Mouse (Mus musculus) limb, embryonic 10.5 days (tissue): ENCODE results near the gene Itk. TPM values are rescaled to one million over a fixed set of nuclear protein-coding genes. Genes with fewer than 3 reads are reported as not detected.

ENCODE experiments used
- DNase-seq: peaks from one replicate; pipeline ENCODE4 v3.0.0-alpha.2; 2017; ENCODE audit warnings: low spot score
- H3K27ac ChIP-seq: fragments of 300-500 bp; sonication (generic); 2 replicates; pipeline ENCODE4 v1.5.1; 2016; ENCODE audit warnings: mild to moderate bottlenecking
- H3K27me3 ChIP-seq: fragments of 300-500 bp; sonication (generic); 2 replicates; pipeline ENCODE4 v1.6.1; 2016; ENCODE audit warnings: low read depth, mild to moderate bottlenecking; ENCODE audit not compliant: poor library complexity, severe bottlenecking
- H3K36me3 ChIP-seq: fragments of 300-500 bp; sonication (generic); 2 replicates; pipeline ENCODE4 v1.6.1; 2016; ENCODE audit warnings: mild to moderate bottlenecking, moderate library complexity
- H3K4me1 ChIP-seq: fragments of 300-500 bp; sonication (generic); 2 replicates; pipeline ENCODE4 v1.6.1; 2016
- H3K4me3 ChIP-seq: fragments of 300-500 bp; sonication (generic); 2 replicates; pipeline ENCODE4 v1.5.1; 2016; ENCODE audit warnings: mild to moderate bottlenecking, moderate library complexity
- H3K9me3 ChIP-seq: fragments of 300-500 bp; sonication (generic); replicated peaks from 2 replicates; pipeline ENCODE4 v1.6.1; 2016; ENCODE audit warnings: mild to moderate bottlenecking
- WGBS: fragments of 180-500 bp; shearing (Covaris S2); methylation state at CpG from one replicate; pipeline ENCODE4 v1.1.7; 2016; 5-methylcytosine and 5-hydroxymethylcytosine counted together
- polyA plus RNA-seq: library from polyadenylated mRNA; unstranded; fragments of >200 nt; fragmentation: Nextera tagmentation; extraction: Ambion mirVana; gene quantifications from 2 replicates; pipeline ENCODE4 v1.2.1, GENCODE M21; 2016

The Itk gene
- polyA plus RNA-seq, 1 experiment from 2014 or later: not detected

- DNase-seq: no peak
- peaks cover 8% of the 10 kb centered on the region; the same call in 1 of the 2 replicates for H3K27me3 ChIP-seq
- 60% methylated on average over 16 of the region's 16 CpGs for WGBS
- no peaks in the 10 kb centered on the region for H3K36me3 ChIP-seq
- no peak overlapping the region for H3K4me3 ChIP-seq
- no peak overlapping the region for H3K27ac ChIP-seq
- peaks cover 30% of the 10 kb centered on the region for H3K4me1 ChIP-seq
- H3K9me3 ChIP-seq: no peaks in the 10 kb centered on the region
Observed at GRCm38 (mm10) chr11:46404986-46405385, 15.7 kb upstream of the Itk start.

- 84% methylated on average over 12 of the region's 12 CpGs for WGBS
- Histone ChIP-seq H3K4me1 (peaks cover 24% of the 10 kb centered on the region), H3K4me3 (no peak overlapping the region), H3K27ac (no peak overlapping the region), H3K9me3 (no peaks in the 10 kb centered on the region), H3K36me3 (no peaks in the 10 kb centered on the region), H3K27me3 (0 out of 2 replicates have a peak, but pooled peaks cover 3% of the 10 kb centered on the region)
- DNase-seq: no peak
Observed at GRCm38 (mm10) chr11:46401555-46401954, 12.2 kb upstream of the Itk start.

GRCm38 (mm10) chr11:46398933-46399383 is 9.6 kb upstream of the Itk start:
- H3K27me3 ChIP-seq: no peaks in the 10 kb centered on the region
- H3K4me3 ChIP-seq: no peak overlapping the region
- no peak for DNase-seq
- H3K27ac ChIP-seq: no peak overlapping the region
- 75% methylated on average over 5 of the region's 5 CpGs for WGBS
- no peaks in the 10 kb centered on the region for H3K36me3 ChIP-seq
- no peaks in the 10 kb centered on the region for H3K9me3 ChIP-seq
- H3K4me1 ChIP-seq: peaks cover 19% of the 10 kb centered on the region; the same call in 1 of the 2 replicates

- no peak overlapping the region for H3K27ac ChIP-seq
- H3K36me3 ChIP-seq: no peaks in the 10 kb centered on the region
- no peaks in the 10 kb centered on the region for H3K27me3 ChIP-seq
- H3K9me3 ChIP-seq: no peaks in the 10 kb centered on the region
- H3K4me3 ChIP-seq: no peak overlapping the region
- H3K4me1 ChIP-seq: peaks cover 14% of the 10 kb centered on the region; the same call in 1 of the 2 replicates
- no peak for DNase-seq
- WGBS: 87% methylated on average over 4 of the region's 4 CpGs
Observed at GRCm38 (mm10) chr11:46398473-46398872, 9.2 kb upstream of the Itk start.

GRCm38 (mm10) chr11:46397900-46398299 is 8.6 kb upstream of the Itk start:
- Histone ChIP-seq H3K36me3 (no peaks in the 10 kb centered on the region), H3K4me1 (0 out of 2 replicates have a peak, but pooled peaks cover 9% of the 10 kb centered on the region), H3K4me3 (no peak overlapping the region), H3K27me3 (no peaks in the 10 kb centered on the region), H3K27ac (no peak overlapping the region), H3K9me3 (no peaks in the 10 kb centered on the region)
- WGBS: 47% methylated on average over 2 of the region's 2 CpGs
- no peak for DNase-seq

- 0 out of 2 replicates have a peak, but pooled peaks cover 4% of the 10 kb centered on the region for H3K4me1 ChIP-seq
- 91% methylated on average over 4 of the region's 4 CpGs for WGBS
- H3K27ac ChIP-seq: no peak overlapping the region
- H3K36me3 ChIP-seq: no peaks in the 10 kb centered on the region
- H3K9me3 ChIP-seq: no peaks in the 10 kb centered on the region
- no peak overlapping the region for H3K4me3 ChIP-seq
- H3K27me3 ChIP-seq: no peaks in the 10 kb centered on the region
- no peak for DNase-seq
Observed at GRCm38 (mm10) chr11:46396860-46397179, 7.5 kb upstream of the Itk start.

- Histone ChIP-seq H3K27ac (no peak within 1 kb of the TSS), H3K9me3 (no peaks in the 10 kb centered on the region), H3K4me3 (no peak within 1 kb of the TSS), H3K4me1 (no peaks in the 10 kb centered on the region), H3K27me3 (no peaks in the 10 kb centered on the region), H3K36me3 (no peaks in the 10 kb centered on the region)
- 82% methylated on average over 13 of the region's 13 CpGs for WGBS
- no peak for DNase-seq
Observed at GRCm38 (mm10) chr11:46396167-46396859, 7.0 kb upstream of the Itk start, which contains the start of gene Fam71b. Gene Fam71b, plus strand, starts transcription at chr11:46396559.

- Histone ChIP-seq H3K9me3 (no peaks in the 10 kb centered on the region), H3K27ac (no peak overlapping the region), H3K4me3 (no peak overlapping the region), H3K36me3 (no peaks in the 10 kb centered on the region), H3K27me3 (no peaks in the 10 kb centered on the region), H3K4me1 (no peaks in the 10 kb centered on the region)
- 89% methylated on average over 2 of the region's 2 CpGs for WGBS
- DNase-seq: no peak
Observed at GRCm38 (mm10) chr11:46395698-46396097, 6.4 kb upstream of the Itk start.

GRCm38 (mm10) chr11:46395088-46395487 is 5.8 kb upstream of the Itk start:
- DNase-seq: no peak
- Histone ChIP-seq H3K9me3 (no peaks in the 10 kb centered on the region), H3K27ac (no peak overlapping the region), H3K27me3 (no peaks in the 10 kb centered on the region), H3K36me3 (no peaks in the 10 kb centered on the region), H3K4me3 (no peak overlapping the region), H3K4me1 (no peaks in the 10 kb centered on the region)
- 81% methylated on average over 2 of the region's 2 CpGs for WGBS

GRCm38 (mm10) chr11:46393413-46393812 is 4.1 kb upstream of the Itk start:
- Histone ChIP-seq H3K4me3 (no peak overlapping the region), H3K36me3 (no peaks in the 10 kb centered on the region), H3K27me3 (no peaks in the 10 kb centered on the region), H3K27ac (no peak overlapping the region), H3K4me1 (no peaks in the 10 kb centered on the region), H3K9me3 (no peaks in the 10 kb centered on the region)
- DNase-seq: no peak
- 89% methylated on average over 4 of the region's 4 CpGs for WGBS

- WGBS: 88% methylated on average over 7 of the region's 7 CpGs
- H3K4me1 ChIP-seq: no peaks in the 10 kb centered on the region
- no peak for DNase-seq
- H3K9me3 ChIP-seq: no peaks in the 10 kb centered on the region
- H3K27me3 ChIP-seq: no peaks in the 10 kb centered on the region
- H3K4me3 ChIP-seq: no peak overlapping the region
- no peaks in the 10 kb centered on the region for H3K36me3 ChIP-seq
- H3K27ac ChIP-seq: no peak overlapping the region
Observed at GRCm38 (mm10) chr11:46392890-46393289, 3.6 kb upstream of the Itk start.

GRCm38 (mm10) chr11:46390621-46391020 is 1.3 kb upstream of the Itk start:
- Histone ChIP-seq H3K36me3 (no peaks in the 10 kb centered on the region), H3K9me3 (no peaks in the 10 kb centered on the region), H3K27ac (no peak overlapping the region), H3K27me3 (no peaks in the 10 kb centered on the region), H3K4me3 (no peak overlapping the region), H3K4me1 (no peaks in the 10 kb centered on the region)
- DNase-seq: no peak
- WGBS: 66% methylated on average over 3 of the region's 3 CpGs

GRCm38 (mm10) chr11:46388438-46388837 is 877 bp downstream of the Itk start:
- Histone ChIP-seq H3K36me3 (no peaks in the 10 kb centered on the region), H3K27me3 (no peaks in the 10 kb centered on the region), H3K4me3 (no peak overlapping the region), H3K4me1 (no peaks in the 10 kb centered on the region), H3K9me3 (no peaks in the 10 kb centered on the region), H3K27ac (no peak overlapping the region)
- no peak for DNase-seq
- 71% methylated on average over 6 of the region's 6 CpGs for WGBS

GRCm38 (mm10) chr11:46387061-46387460 is 2.3 kb downstream of the Itk start:
- no peak for DNase-seq
- WGBS: 95% methylated on average over 8 of the region's 8 CpGs
- H3K9me3 ChIP-seq: no peaks in the 10 kb centered on the region

More at GRCm38 (mm10) chr11:46387061-46387460, 2.3 kb downstream of the Itk start:
- Histone ChIP-seq H3K4me3 (no peak overlapping the region), H3K36me3 (no peaks in the 10 kb centered on the region), H3K4me1 (no peaks in the 10 kb centered on the region), H3K27ac (no peak overlapping the region), H3K27me3 (no peaks in the 10 kb centered on the region)
